ENCODE assay signal across 21 mouse cellular contexts in genomic region chr13:46387396-46387795, GRCm38 (mm10). TPM values are rescaled to one million over a fixed set of nuclear protein-coding genes. Genes with fewer than 3 reads are reported as not detected.
"Had no signal": no experiment of that assay in that cellular context is flagged by ENCODE, and none has a peak within 500 bp of the region (broad histone marks: within the 10 kb centered on the region; RNA-seq: fewer than 3 reads in every experiment).

No protein-coding gene starts in this region.

- H3K9ac ChIP-seq: liver, postnatal 0 days; lung, embryonic 15.5 days; midbrain, embryonic 13.5 days; midbrain, embryonic 15.5 days; neural tube, embryonic 12.5 days; stomach, embryonic 15.5 days had no signal

- H3K36me3 ChIP-seq: lung, embryonic 15.5 days; midbrain, embryonic 13.5 days; midbrain, embryonic 15.5 days; neural tube, embryonic 12.5 days; stomach, embryonic 15.5 days had no signal

- H3K27me3 ChIP-seq: lung, embryonic 15.5 days; megakaryocyte, embryonic 14.5 days; midbrain, embryonic 13.5 days; midbrain, embryonic 15.5 days; neural tube, embryonic 12.5 days; stomach, embryonic 15.5 days had no signal

- H3K4me3 ChIP-seq: lung, embryonic 15.5 days; megakaryocyte, embryonic 14.5 days; midbrain, embryonic 13.5 days; midbrain, embryonic 15.5 days; neural tube, embryonic 12.5 days; stomach, embryonic 15.5 days had no signal

- H3K27ac ChIP-seq: lung, embryonic 15.5 days; macrophage; midbrain, embryonic 13.5 days; midbrain, embryonic 15.5 days; neural tube, embryonic 12.5 days; stomach, embryonic 15.5 days; stomach, postnatal 0 days had no signal

- DNase-seq: liver, postnatal 0 days; lung, adult 2 months; lung, postnatal 14 days; lung, postnatal 36 days; right cerebral cortex, postnatal 14 days; thymus, adult 2 months; thymus, postnatal 25 days; thymus, postnatal 4 days had no signal

- H3K4me1 ChIP-seq: lung, embryonic 15.5 days; megakaryocyte, embryonic 14.5 days; midbrain, embryonic 13.5 days; midbrain, embryonic 15.5 days; neural tube, embryonic 12.5 days; stomach, embryonic 15.5 days had no signal

- ATAC-seq: liver, postnatal 0 days; lung, postnatal 0 days; midbrain, embryonic 13.5 days; midbrain, embryonic 15.5 days had no signal

- H3K4me2 ChIP-seq: lung, embryonic 15.5 days; midbrain, embryonic 11.5 days; midbrain, embryonic 13.5 days; midbrain, embryonic 15.5 days; neural tube, embryonic 12.5 days; stomach, embryonic 15.5 days had no signal

- H3K9me3 ChIP-seq: lung, embryonic 15.5 days; midbrain, embryonic 13.5 days; midbrain, embryonic 15.5 days; neural tube, embryonic 12.5 days; stomach, embryonic 15.5 days had no signal

RNA-seq across cellular contexts. Expression of gene Rbm24, which starts 30.8 kb away (rescaled TPM):
- total RNA-seq: megakaryocyte progenitor cell, adult 5-6 weeks; monocyte, adult 5-6 weeks; neutrophil, adult 5-6 weeks had no signal
- polyA plus RNA-seq: macrophage had no signal
